Mouse (Mus musculus): ENCODE data around the gene Cx3cr1. TPM values are rescaled to one million over a fixed set of nuclear protein-coding genes. Genes with fewer than 3 reads are reported as not detected.
A peak's percentile ranks its signal among the peaks of the same experiment; 100 is the strongest.
"Not testable (repeated sequence)": the region's sequence is repeated elsewhere in the genome, so short reads cannot be mapped to it uniquely, and the experiment has no call there.

Gene Cx3cr1
- polyA plus RNA-seq, 1 experiment = not detected

- H3K36me3 ChIP-seq (ENCODE audit: control insufficient read depth, insufficient read depth) = no peaks in the 10 kb centered on the region
- peak within 1 kb of the TSS; percentile 65 for H3ac ChIP-seq (ENCODE audit: control insufficient read depth, insufficient read length)
- peaks cover 7% of the 10 kb centered on the region for H3K79me2 ChIP-seq (ENCODE audit: control insufficient read depth, insufficient read depth)
- peak within 1 kb of the TSS; percentile 98 for H3K4me2 ChIP-seq (ENCODE audit: low read depth)
- TF ChIP-seq E2F4 (IDR thresholded peaks at IDR 0.05; ENCODE audit: insufficient read depth) (no peak), REST (IDR thresholded peaks at IDR 0.05; ENCODE audit: insufficient read depth, insufficient read length) (no peak), USF1 (IDR thresholded peaks at IDR 0.05; ENCODE audit: low read depth) (no peak), MAX (IDR thresholded peaks at IDR 0.05; ENCODE audit: low read depth) (no peak), POLR2A (IDR thresholded peaks at IDR 0.05; ENCODE audit: insufficient read length, low read depth) (peak; percentile 69), MYOG (IDR thresholded peaks at IDR 0.05; ENCODE audit: control insufficient read depth in 1 of 3, insufficient read depth in 1 of 3, insufficient read length in 2 of 3, low read depth in 2 of 3) (no peak), TCF3 (IDR thresholded peaks at IDR 0.05; ENCODE audit: insufficient read length, low read depth) (no peak), MYOD1 (IDR thresholded peaks at IDR 0.05; ENCODE audit: control insufficient read depth in 1 of 3, insufficient read length in 2 of 3, low read depth in 2 of 3) (no peak), POLR2AphosphoS2 (IDR thresholded peaks at IDR 0.05; ENCODE audit: insufficient read length, low read depth) (peak; percentile 61), SRF (IDR thresholded peaks at IDR 0.05; ENCODE audit: control insufficient read depth, insufficient read length, low read depth) (peak; percentile 71), CEBPB (IDR thresholded peaks at IDR 0.05; ENCODE audit: insufficient read depth, poor library complexity, severe bottlenecking) (no peak), TCF12 (IDR thresholded peaks at IDR 0.05; ENCODE audit: insufficient read depth, poor library complexity, severe bottlenecking) (no peak)
- no peaks in the 10 kb centered on the region for H3K27me3 ChIP-seq (ENCODE audit: control insufficient read depth, insufficient read depth, insufficient read length)
- H3K4me3 ChIP-seq = peak within 1 kb of the TSS; percentile 56
Measured at GRCm38 (mm10) chr9:120110211-120111018, 40.7 kb upstream of the Cx3cr1 start, which contains the start of gene Slc25a38. TSS of gene Slc25a38 (plus strand) at chr9:120110374.

GRCm38 (mm10) chr9:120108953-120109352 is 39.3 kb upstream of the Cx3cr1 start:
- not testable (repeated sequence) for H3K4me2 ChIP-seq (ENCODE audit: low read depth); H3K4me3 ChIP-seq; H3K36me3 ChIP-seq (ENCODE audit: control insufficient read depth, insufficient read depth); H3K27me3 ChIP-seq (ENCODE audit: control insufficient read depth, insufficient read depth, insufficient read length); H3K79me2 ChIP-seq (ENCODE audit: control insufficient read depth, insufficient read depth); H3ac ChIP-seq (ENCODE audit: control insufficient read depth, insufficient read length)

GRCm38 (mm10) chr9:120101165-120101564 is 31.5 kb upstream of the Cx3cr1 start:
- Histone ChIP-seq H3ac (ENCODE audit: control insufficient read depth, insufficient read length) (no peak overlapping the region), H3K4me3 (no peak overlapping the region), H3K79me2 (ENCODE audit: control insufficient read depth, insufficient read depth) (no peaks in the 10 kb centered on the region), H3K27me3 (ENCODE audit: control insufficient read depth, insufficient read depth, insufficient read length) (no peaks in the 10 kb centered on the region), H3K36me3 (ENCODE audit: control insufficient read depth, insufficient read depth) (no peaks in the 10 kb centered on the region), H3K4me2 (ENCODE audit: low read depth) (no peak overlapping the region)
- no peak for TF ChIP-seq MYOD1 (IDR thresholded peaks at IDR 0.05; ENCODE audit: control insufficient read depth in 1 of 3, insufficient read length in 2 of 3, low read depth in 2 of 3)
- no peak for TF ChIP-seq REST (IDR thresholded peaks at IDR 0.05; ENCODE audit: insufficient read depth, insufficient read length)
- no peak for TF ChIP-seq CEBPB (IDR thresholded peaks at IDR 0.05; ENCODE audit: insufficient read depth, poor library complexity, severe bottlenecking)
- no peak for TF ChIP-seq E2F4 (IDR thresholded peaks at IDR 0.05; ENCODE audit: insufficient read depth)
- TF ChIP-seq POLR2A (IDR thresholded peaks at IDR 0.05; ENCODE audit: insufficient read length, low read depth) = no peak
- TF ChIP-seq POLR2AphosphoS2 (IDR thresholded peaks at IDR 0.05; ENCODE audit: insufficient read length, low read depth) = no peak
- no peak for TF ChIP-seq MAX (IDR thresholded peaks at IDR 0.05; ENCODE audit: low read depth)
- TF ChIP-seq TCF12 (IDR thresholded peaks at IDR 0.05; ENCODE audit: insufficient read depth, poor library complexity, severe bottlenecking) = no peak
- TF ChIP-seq MYOG (IDR thresholded peaks at IDR 0.05; ENCODE audit: control insufficient read depth in 1 of 3, insufficient read depth in 1 of 3, insufficient read length in 2 of 3, low read depth in 2 of 3) = no peak
- no peak for TF ChIP-seq TCF3 (IDR thresholded peaks at IDR 0.05; ENCODE audit: insufficient read length, low read depth)
- no peak for TF ChIP-seq SRF (IDR thresholded peaks at IDR 0.05; ENCODE audit: control insufficient read depth, insufficient read length, low read depth)
- TF ChIP-seq USF1 (IDR thresholded peaks at IDR 0.05; ENCODE audit: low read depth) = no peak

GRCm38 (mm10) chr9:120099304-120099703 is 29.6 kb upstream of the Cx3cr1 start:
- Histone ChIP-seq H3K36me3 (ENCODE audit: control insufficient read depth, insufficient read depth) (no peaks in the 10 kb centered on the region), H3K4me3 (no peak overlapping the region), H3K79me2 (ENCODE audit: control insufficient read depth, insufficient read depth) (no peaks in the 10 kb centered on the region), H3K4me2 (ENCODE audit: low read depth) (no peak overlapping the region), H3ac (ENCODE audit: control insufficient read depth, insufficient read length) (no peak overlapping the region), H3K27me3 (ENCODE audit: control insufficient read depth, insufficient read depth, insufficient read length) (no peaks in the 10 kb centered on the region)
- TF ChIP-seq MYOD1 (IDR thresholded peaks at IDR 0.05; ENCODE audit: control insufficient read depth in 1 of 3, insufficient read length in 2 of 3, low read depth in 2 of 3) = no peak
- TF ChIP-seq TCF3 (IDR thresholded peaks at IDR 0.05; ENCODE audit: insufficient read length, low read depth) = no peak
- TF ChIP-seq POLR2A (IDR thresholded peaks at IDR 0.05; ENCODE audit: insufficient read length, low read depth) = no peak
- no peak for TF ChIP-seq POLR2AphosphoS2 (IDR thresholded peaks at IDR 0.05; ENCODE audit: insufficient read length, low read depth)

DNA sequence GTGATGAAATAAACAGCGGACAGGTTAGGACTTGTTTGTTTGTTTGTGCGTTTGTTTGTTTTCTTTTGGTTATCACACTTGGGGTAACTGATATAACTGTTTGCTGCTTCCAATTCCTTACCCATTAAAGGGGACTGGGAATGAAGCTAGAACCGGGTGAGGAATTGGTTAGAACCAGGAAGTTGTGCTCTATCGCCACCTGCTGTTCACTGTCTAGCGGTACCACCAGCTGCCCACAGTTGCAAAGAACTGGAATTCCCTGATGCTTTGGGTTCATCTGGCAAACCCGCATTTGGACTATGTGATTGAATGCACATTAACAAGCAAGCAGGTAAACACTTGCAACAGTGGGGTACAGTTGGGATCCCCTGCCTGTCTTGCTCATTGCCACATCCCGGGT is 29.0 kb upstream of the Cx3cr1 start:
- H3K27me3 ChIP-seq (ENCODE audit: control insufficient read depth, insufficient read depth, insufficient read length) = no peaks in the 10 kb centered on the region
- H3K4me2 ChIP-seq (ENCODE audit: low read depth) = no peak overlapping the region
- TF ChIP-seq MYOD1 (IDR thresholded peaks at IDR 0.05; ENCODE audit: control insufficient read depth in 1 of 3, insufficient read length in 2 of 3, low read depth in 2 of 3) = peak in 2 of 3 experiments; percentile 5 to 11
- no peak for TF ChIP-seq POLR2A (IDR thresholded peaks at IDR 0.05; ENCODE audit: insufficient read length, low read depth)
- no peaks in the 10 kb centered on the region for H3K36me3 ChIP-seq (ENCODE audit: control insufficient read depth, insufficient read depth)
- H3ac ChIP-seq (ENCODE audit: control insufficient read depth, insufficient read length) = no peak overlapping the region
- H3K79me2 ChIP-seq (ENCODE audit: control insufficient read depth, insufficient read depth) = no peaks in the 10 kb centered on the region
- no peak overlapping the region for H3K4me3 ChIP-seq
